Mouse (Mus musculus) kidney, postnatal 14 days (tissue): Measurements from ENCODE around the gene B3gnt5.
"Not testable (repeated sequence)": the region's sequence is repeated elsewhere in the genome, so short reads cannot be mapped to it uniquely, and the experiment has no call there.

Experiments used
- DNase-seq: peaks from one replicate; pipeline ENCODE4 v3.0.0; 2022; ENCODE audit warnings: mixed read lengths

Gene B3gnt5

GRCm38 (mm10) chr16:19760074-19760473 lies at the start of gene B3gnt5:
TSS of gene B3gnt5 (plus strand) at chr16:19760208.
- DNase-seq = peak; percentile 59

DNA sequence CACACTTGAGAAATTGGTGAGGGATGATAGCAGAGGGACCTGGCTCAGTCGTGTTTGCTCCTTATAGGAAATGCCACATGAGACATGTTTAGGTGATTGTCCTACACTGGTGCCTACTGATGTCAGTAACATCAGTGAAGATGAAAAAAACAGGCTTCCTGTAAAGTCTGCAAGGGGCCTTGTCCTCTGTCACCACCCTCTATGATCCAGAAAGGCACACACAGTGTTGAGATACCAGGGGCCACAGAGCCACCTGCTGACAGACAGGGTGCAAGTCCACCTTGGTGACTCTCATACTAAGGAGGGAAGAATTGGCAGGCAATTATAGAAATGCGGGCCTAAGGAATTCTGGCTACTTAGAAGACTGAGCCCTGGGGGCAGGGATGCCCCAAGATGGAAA lies 39.0 kb upstream of the B3gnt5 start:
- DNase-seq = no peak

DNA sequence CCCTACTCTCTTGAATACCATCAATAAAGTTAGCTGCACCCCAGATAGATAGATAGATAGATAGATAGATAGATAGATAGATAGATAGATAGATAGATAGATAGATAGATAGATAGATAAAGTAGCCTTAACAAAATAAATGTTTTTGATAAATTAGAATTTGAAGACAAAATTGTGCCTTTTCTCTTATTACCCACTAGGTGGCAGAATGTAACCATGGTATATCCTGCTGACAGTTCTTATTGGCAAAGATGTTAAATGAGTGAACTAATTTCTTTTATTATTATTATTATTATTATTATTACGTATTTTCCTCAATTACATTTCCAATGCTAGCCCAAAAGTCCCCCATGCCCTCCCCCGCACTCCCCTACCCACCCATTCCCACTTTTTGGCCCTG lies 35.9 kb upstream of the B3gnt5 start:
- not testable (repeated sequence) for DNase-seq

GRCm38 (mm10) chr16:19732896-19733295 lies 27.1 kb upstream of the B3gnt5 start:
- no peak for DNase-seq

- DNase-seq = peak; percentile 5
Observed at GRCm38 (mm10) chr16:19760505-19761496, 793 bp downstream of the B3gnt5 start.

DNA sequence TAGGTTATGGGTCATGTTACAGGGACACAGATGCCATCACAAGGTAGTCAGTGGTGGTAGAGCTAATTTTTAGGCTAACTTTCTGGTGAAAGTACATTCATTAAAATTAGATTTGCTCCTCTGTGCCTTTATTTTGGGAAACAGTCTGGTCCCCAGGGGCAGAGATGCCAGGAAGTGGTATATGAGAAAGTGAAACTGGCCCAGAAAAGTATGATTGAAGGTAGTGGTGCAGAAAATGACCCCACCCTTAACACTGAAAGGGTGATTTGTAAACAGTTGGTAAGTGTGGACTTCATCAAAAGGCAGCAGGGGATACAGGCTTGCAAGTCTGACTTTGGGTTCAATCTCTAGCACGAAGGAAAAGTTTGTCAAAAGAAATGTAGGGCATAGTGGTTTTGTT lies 1.7 kb downstream of the B3gnt5 start:
- no peak for DNase-seq

- no peak for DNase-seq
Observed at GRCm38 (mm10) chr16:19766107-19766506, 6.1 kb downstream of the B3gnt5 start.

DNA sequence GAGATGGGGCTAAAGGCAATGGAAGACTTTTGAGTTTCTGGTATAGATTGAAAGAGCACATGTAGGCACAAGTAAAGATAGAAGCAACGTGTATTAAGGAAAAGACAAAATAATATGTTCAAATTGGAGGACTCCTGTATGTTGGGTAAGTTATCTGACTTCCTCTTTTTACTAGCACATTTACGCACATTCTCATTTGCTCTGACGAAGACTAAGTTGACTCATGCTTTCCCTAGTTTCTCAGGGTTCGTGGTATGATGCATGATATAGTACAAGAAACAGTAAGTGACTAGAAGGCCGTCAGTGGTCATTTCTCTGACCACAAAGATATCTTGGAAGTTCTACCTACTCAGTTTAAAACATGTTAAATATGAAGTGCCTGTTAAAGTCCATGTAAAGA lies 8.0 kb downstream of the B3gnt5 start:
- DNase-seq = no peak

DNA sequence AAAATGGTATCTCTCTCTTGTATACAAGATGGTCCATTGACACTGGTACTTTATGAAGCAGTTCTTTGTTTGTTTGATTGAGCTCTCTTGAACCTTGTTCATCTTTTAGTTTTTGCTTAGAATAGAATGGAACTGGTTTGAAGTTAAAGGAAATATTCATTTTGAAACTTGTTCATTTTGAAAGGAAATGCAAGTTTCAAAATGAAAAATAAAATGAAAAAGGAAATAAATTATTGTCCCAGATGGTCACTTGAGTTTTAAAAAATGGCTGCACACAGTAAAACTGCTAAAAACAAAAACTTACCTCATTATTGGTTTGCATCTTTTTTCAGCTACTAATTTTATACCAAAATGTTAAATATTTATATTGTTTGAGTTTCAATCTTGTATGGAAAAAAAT lies 12.0 kb downstream of the B3gnt5 start:
- DNase-seq = no peak

DNA sequence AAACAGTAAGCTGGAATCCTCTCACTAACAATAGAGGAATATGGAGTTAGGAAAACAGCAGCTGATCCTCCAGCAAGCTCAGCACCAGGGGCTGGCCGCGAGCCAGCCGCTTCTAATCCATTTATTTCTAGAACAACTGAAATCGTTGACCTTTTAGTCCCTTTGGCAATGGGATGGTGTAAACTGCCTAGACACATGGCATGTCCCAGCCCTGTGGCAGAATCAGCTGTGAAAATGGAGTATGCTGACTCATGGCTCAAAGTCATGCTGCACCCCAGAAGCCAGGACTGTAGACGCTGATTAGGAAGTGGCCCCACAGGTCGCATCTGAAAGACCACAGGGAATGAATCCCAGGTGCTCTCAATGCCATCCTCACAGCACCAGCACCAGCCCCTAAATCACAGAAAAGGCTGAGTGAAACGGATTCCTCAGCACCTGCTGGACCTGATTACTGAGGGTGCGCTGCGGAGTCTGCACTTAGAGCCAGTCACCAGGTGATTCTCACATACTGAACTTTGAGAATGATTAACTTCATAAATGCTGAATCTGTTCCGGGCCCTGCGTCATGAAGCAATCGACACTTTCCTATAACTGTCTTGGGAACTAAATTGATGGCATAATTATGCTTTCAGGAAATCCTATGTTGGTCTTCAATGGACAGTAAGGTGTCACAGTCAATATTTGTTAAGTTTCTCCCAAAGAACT lies 26.5 kb downstream of the B3gnt5 start:
- DNase-seq = peak; percentile 2

GRCm38 (mm10) chr16:19789914-19790313 lies 29.9 kb downstream of the B3gnt5 start:
- no peak for DNase-seq

GRCm38 (mm10) chr16:19818801-19819200 lies 58.8 kb downstream of the B3gnt5 start:
- no peak for DNase-seq
